Mouse (Mus musculus): ENCODE measurements around the gene Fhl1. TPM values are rescaled to one million over a fixed set of nuclear protein-coding genes. Genes with fewer than 3 reads are reported as not detected.

The Fhl1 gene
- polyA plus RNA-seq, 1 experiment from 2014 or later: 63.2 TPM

DNA sequence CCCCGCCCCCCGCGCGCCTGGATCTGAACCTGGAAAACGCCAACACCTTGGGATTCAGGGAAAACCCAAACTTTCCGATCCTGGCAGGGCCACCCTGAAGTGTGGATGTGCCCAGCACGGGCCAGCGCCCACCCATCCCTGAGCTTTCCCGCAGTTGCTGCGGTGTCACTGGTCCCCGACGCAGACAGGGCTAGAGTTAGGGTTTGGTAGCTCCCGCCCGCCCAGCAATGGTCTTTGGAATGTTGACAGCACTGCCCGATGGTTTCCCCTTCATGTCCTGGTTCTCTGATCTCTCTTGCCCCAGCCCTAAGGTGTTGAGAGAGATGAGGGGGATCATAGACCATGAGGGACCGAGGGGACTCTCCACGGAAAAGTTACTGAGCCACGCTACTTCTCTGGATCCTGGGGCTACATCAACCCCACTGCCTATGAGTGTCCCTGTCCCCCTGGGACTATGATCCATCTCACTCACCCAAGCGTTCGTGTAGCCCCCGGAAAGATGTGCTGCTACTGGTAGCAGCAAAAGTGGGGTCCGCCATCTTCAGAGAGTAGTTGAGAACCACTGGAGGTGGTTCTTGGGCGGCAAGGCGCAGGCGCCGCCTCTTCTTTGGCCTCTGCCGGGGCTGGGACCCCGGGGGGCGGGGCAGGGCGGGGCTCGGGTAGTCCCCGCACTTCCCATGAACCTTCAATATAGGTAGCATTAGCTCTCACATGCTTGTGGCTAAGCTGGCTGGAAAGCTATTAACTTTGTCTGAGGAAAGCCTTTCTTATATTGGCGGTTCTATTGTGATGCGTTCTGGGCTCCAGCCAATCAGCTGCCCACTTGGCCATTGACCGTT is 90.4 kb downstream of the Fhl1 start, which contains the start of gene Map7d3:
Gene Map7d3 (minus strand): TSS at position 562 of the 839 bp plus-strand sequence.
- H3K27ac ChIP-seq (ENCODE audit: low read length): no peak within 1 kb of the TSS
- H3K9ac ChIP-seq (replicated peaks; ENCODE audit: low read depth, low read length): no peak within 1 kb of the TSS
- no peaks in the 10 kb centered on the region for H3K9me3 ChIP-seq (ENCODE audit: control insufficient read depth, low read depth, low read length)
- H3K4me1 ChIP-seq (ENCODE audit: control insufficient read depth, insufficient read depth, low read length): no peaks in the 10 kb centered on the region
- no peaks in the 10 kb centered on the region for H3K27me3 ChIP-seq (ENCODE audit: control insufficient read depth, insufficient read depth, low read length)
- H3K36me3 ChIP-seq (ENCODE audit: control insufficient read depth, insufficient read depth, low read length): no peaks in the 10 kb centered on the region
- 19% methylated on average over 35 of the region's 35 CpGs for WGBS
- H3K4me2 ChIP-seq (replicated peaks; ENCODE audit: low read depth, low read length): peak within 1 kb of the TSS; percentile 60
- H3K4me3 ChIP-seq (ENCODE audit: low read depth, low read length): peak within 1 kb of the TSS; percentile 40
- peak; percentile 77; the same call in 1 of the 2 replicates for ATAC-seq (ENCODE audit: insufficient number of reproducible peaks, insufficient read depth, low FRiP score, low read depth)

DNA sequence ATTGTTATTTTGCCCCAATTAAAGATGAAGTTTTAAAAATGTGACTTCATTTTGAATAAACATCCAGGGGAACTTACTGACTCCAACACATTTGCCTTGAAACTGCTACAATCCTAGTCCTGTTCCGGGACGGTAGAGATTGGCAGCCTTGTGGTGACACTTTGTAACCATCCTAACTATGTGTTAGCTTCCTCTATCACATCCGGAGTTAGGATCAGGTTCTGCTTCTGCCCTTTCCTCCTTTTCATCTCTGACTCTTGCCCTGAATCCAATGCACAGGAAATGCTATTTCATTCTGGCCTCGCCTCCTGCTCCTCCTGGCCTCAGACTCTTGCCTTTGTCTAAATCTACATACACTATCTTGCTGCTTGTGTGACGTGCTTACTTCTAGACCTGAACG is 95.9 kb downstream of the Fhl1 start:
- WGBS: 74% methylated on average over 6 of the region's 6 CpGs
- Histone ChIP-seq H3K36me3 (ENCODE audit: control insufficient read depth, insufficient read depth, low read length) (no peaks in the 10 kb centered on the region), H3K27ac (ENCODE audit: low read length) (no peak overlapping the region), H3K4me1 (ENCODE audit: control insufficient read depth, insufficient read depth, low read length) (no peaks in the 10 kb centered on the region), H3K4me3 (ENCODE audit: low read depth, low read length) (no peak overlapping the region), H3K9ac (replicated peaks; ENCODE audit: low read depth, low read length) (no peak overlapping the region), H3K9me3 (ENCODE audit: control insufficient read depth, low read depth, low read length) (no peaks in the 10 kb centered on the region), H3K27me3 (ENCODE audit: control insufficient read depth, insufficient read depth, low read length) (no peaks in the 10 kb centered on the region), H3K4me2 (replicated peaks; ENCODE audit: low read depth, low read length) (no peak overlapping the region)
- ATAC-seq (ENCODE audit: insufficient number of reproducible peaks, insufficient read depth, low FRiP score, low read depth): no peak

GRCm38 (mm10) chrX:56835842-56836241 is 104.3 kb downstream of the Fhl1 start:
- H3K36me3 ChIP-seq (ENCODE audit: control insufficient read depth, insufficient read depth, low read length): no peaks in the 10 kb centered on the region
- H3K9ac ChIP-seq (replicated peaks; ENCODE audit: low read depth, low read length): no peak overlapping the region
- no peak overlapping the region for H3K27ac ChIP-seq (ENCODE audit: low read length)
- no peak for ATAC-seq (ENCODE audit: insufficient number of reproducible peaks, insufficient read depth, low FRiP score, low read depth)
- no peaks in the 10 kb centered on the region for H3K27me3 ChIP-seq (ENCODE audit: control insufficient read depth, insufficient read depth, low read length)
- WGBS: 83% methylated on average over 6 of the region's 6 CpGs
- no peaks in the 10 kb centered on the region for H3K4me1 ChIP-seq (ENCODE audit: control insufficient read depth, insufficient read depth, low read length)
- no peak overlapping the region for H3K4me2 ChIP-seq (replicated peaks; ENCODE audit: low read depth, low read length)
- H3K4me3 ChIP-seq (ENCODE audit: low read depth, low read length): no peak overlapping the region
- H3K9me3 ChIP-seq (ENCODE audit: control insufficient read depth, low read depth, low read length): no peaks in the 10 kb centered on the region

- H3K4me2 ChIP-seq (replicated peaks; ENCODE audit: low read depth, low read length): no peak overlapping the region
- no peaks in the 10 kb centered on the region for H3K9me3 ChIP-seq (ENCODE audit: control insufficient read depth, low read depth, low read length)
- ATAC-seq (ENCODE audit: insufficient number of reproducible peaks, insufficient read depth, low FRiP score, low read depth): no peak
- H3K4me1 ChIP-seq (ENCODE audit: control insufficient read depth, insufficient read depth, low read length): no peaks in the 10 kb centered on the region
- H3K4me3 ChIP-seq (ENCODE audit: low read depth, low read length): no peak overlapping the region
- H3K27ac ChIP-seq (ENCODE audit: low read length): no peak overlapping the region
- H3K36me3 ChIP-seq (ENCODE audit: control insufficient read depth, insufficient read depth, low read length): no peaks in the 10 kb centered on the region
- no peak overlapping the region for H3K9ac ChIP-seq (replicated peaks; ENCODE audit: low read depth, low read length)
- no peaks in the 10 kb centered on the region for H3K27me3 ChIP-seq (ENCODE audit: control insufficient read depth, insufficient read depth, low read length)
These were observed 107.8 kb downstream of the Fhl1 start for GRCm38 (mm10) chrX:56839369-56839768.

DNA sequence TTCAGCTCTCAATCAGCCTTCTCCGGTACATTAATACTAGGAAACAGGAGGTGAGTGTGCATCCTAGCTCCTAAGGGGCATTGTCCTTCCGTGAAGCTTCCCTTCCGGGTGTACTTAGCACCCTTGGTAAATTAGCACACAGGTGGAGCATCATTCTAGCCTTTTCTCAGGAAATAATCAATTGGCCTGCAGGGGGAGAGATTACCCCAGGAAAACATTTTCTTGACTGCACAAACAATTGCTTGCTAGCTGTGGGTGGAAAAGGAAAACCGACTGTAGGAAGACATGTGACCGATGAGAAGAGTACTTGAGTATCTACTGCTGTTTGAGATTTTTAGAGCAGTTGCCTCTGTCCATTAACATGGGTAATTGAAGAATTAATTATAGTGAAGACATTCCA is 109.7 kb downstream of the Fhl1 start:
- ATAC-seq (ENCODE audit: insufficient number of reproducible peaks, insufficient read depth, low FRiP score, low read depth): no peak
- Histone ChIP-seq H3K27ac (ENCODE audit: low read length) (no peak overlapping the region), H3K4me1 (ENCODE audit: control insufficient read depth, insufficient read depth, low read length) (no peaks in the 10 kb centered on the region), H3K4me3 (ENCODE audit: low read depth, low read length) (no peak overlapping the region), H3K4me2 (replicated peaks; ENCODE audit: low read depth, low read length) (no peak overlapping the region), H3K9me3 (ENCODE audit: control insufficient read depth, low read depth, low read length) (no peaks in the 10 kb centered on the region), H3K27me3 (ENCODE audit: control insufficient read depth, insufficient read depth, low read length) (no peaks in the 10 kb centered on the region), H3K9ac (replicated peaks; ENCODE audit: low read depth, low read length) (no peak overlapping the region), H3K36me3 (ENCODE audit: control insufficient read depth, insufficient read depth, low read length) (no peaks in the 10 kb centered on the region)
- 71% methylated on average over 5 of the region's 5 CpGs for WGBS

Other genes starting within 250 kb of the Fhl1 start
- not detected in 2 replicates for gene Gm10477, start 207.0 kb upstream of the Fhl1 start, polyA plus RNA-seq (2014; fragmentation: Nextera tagmentation; extraction: Ambion mirVana)
- not detected in 2 replicates for gene Gm648, start 182.2 kb upstream of the Fhl1 start, polyA plus RNA-seq (2014; fragmentation: Nextera tagmentation; extraction: Ambion mirVana)
- gene Mmgt1, start 133.7 kb upstream of the Fhl1 start, polyA plus RNA-seq (2014; fragmentation: Nextera tagmentation; extraction: Ambion mirVana): 28.8 and 29.5 TPM in 2 replicates
- gene Slc9a6, start 122.0 kb upstream of the Fhl1 start, polyA plus RNA-seq (2014; fragmentation: Nextera tagmentation; extraction: Ambion mirVana): 11.9 and 12.4 TPM in 2 replicates
- gene Map7d3, start 90.5 kb downstream of the Fhl1 start, polyA plus RNA-seq (2014; fragmentation: Nextera tagmentation; extraction: Ambion mirVana): 3.4 and 3.7 TPM in 2 replicates
- not detected in 2 replicates for gene Adgrg4, start 138.4 kb downstream of the Fhl1 start, polyA plus RNA-seq (2014; fragmentation: Nextera tagmentation; extraction: Ambion mirVana)